In the genomic region with DNA sequence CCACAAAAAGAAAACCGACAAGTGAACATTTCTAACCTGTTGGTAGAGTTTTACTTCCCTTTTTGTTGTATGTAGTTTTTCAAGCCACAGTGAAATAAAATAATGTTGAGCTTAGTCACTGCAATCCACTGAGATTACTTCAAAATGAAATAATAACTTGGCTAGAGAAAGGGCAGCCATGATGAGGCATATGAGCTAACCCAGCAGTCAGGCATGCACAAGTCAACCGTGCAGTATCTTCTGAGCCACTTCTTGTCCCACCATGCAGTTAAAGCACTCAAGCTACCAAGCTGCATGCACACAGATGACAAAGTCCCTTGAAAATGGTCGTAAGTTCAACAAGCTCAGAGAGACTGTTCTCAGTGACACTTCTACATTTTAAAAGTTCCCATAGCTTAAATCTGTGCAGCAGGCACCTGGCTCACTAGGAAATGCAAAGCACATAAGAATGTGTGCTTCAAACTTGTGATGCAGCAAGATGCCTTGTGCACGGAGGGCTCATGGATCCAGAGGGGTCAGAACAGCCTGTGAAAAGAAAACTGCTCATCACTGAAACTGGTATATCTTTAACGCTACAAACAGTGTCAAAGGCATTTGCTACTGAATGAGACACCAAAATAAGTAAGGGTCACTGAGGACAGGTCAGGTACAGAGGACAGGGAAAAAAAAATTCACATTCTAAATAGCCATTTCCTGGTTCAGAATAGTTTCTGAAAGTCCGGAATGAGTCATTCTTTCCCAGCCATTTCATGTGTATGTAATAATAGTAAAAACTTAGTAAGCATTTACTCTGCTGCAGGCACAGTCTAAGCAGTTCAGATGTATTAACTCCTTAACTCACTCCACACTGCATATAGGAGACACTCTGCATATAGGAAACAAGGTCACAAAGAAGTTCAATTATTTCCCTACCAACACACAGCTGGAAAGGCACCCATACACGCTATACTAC, we compare ENCODE assay signal across 10 mouse cellular contexts.
DNase-seq lines count a peak whose midpoint lies in the region; ATAC-seq and TF ChIP-seq lines count a peak whose summit lies in the region.
"Had no signal": no experiment of that assay in that cellular context is flagged by ENCODE, and none has a peak within 500 bp of the region (broad histone marks: within the 10 kb centered on the region; RNA-seq: fewer than 3 reads in every experiment).

No protein-coding gene starts in this region.

- peaks cover 98% of the 10 kb centered on the region for H3K79me2 ChIP-seq in macrophage (ENCODE audit: inconsistent target)

- H3K4me3 ChIP-seq in layer of hippocampus, adult 2 months = no peak overlapping the region
- H3K4me3 ChIP-seq in embryonic facial prominence, embryonic 15.5 days (replicated peaks) = no peak overlapping the region
- H3K4me3 ChIP-seq in macrophage (ENCODE audit: inconsistent target) = no peak overlapping the region
- no peak overlapping the region for H3K4me3 ChIP-seq in forebrain, embryonic 10.5 days
- H3K4me3 ChIP-seq in hindbrain, embryonic 16.5 days (ENCODE audit: low read length) = no peak overlapping the region
- H3K4me3 ChIP-seq: erythroblast, embryonic 14.5 days; neural tube, embryonic 13.5 days had no signal

- no peak for TF ChIP-seq CTCF in layer of hippocampus, adult 2 months (conservative IDR thresholded peaks at IDR 0.05)

- no peaks in the 10 kb centered on the region for H3K36me3 ChIP-seq in embryonic facial prominence, embryonic 15.5 days
- H3K36me3 ChIP-seq in macrophage (ENCODE audit: inconsistent target) = no peaks in the 10 kb centered on the region
- H3K36me3 ChIP-seq in forebrain, embryonic 10.5 days (replicated peaks) = peaks cover 9% of the 10 kb centered on the region
- no peaks in the 10 kb centered on the region for H3K36me3 ChIP-seq in hindbrain, embryonic 16.5 days (ENCODE audit: control insufficient read depth, insufficient read depth, low read length)
- H3K36me3 ChIP-seq: neural tube, embryonic 13.5 days had no signal

- WGBS in embryonic facial prominence, embryonic 15.5 days = 63% methylated on average over 7 of the region's 7 CpGs
- 67% methylated on average over 7 of the region's 7 CpGs for WGBS in macrophage (ENCODE audit: missing documents)
- WGBS in forebrain, embryonic 10.5 days = 87% methylated on average over 7 of the region's 7 CpGs
- whole genome bisulfite sequencing in hindbrain, embryonic 16.5 days = 83% methylated on average over 7 of the region's 7 CpGs

- H3K4me1 ChIP-seq in embryonic facial prominence, embryonic 15.5 days = peaks cover 17% of the 10 kb centered on the region
- 0 out of 2 replicates have a peak, but pooled peaks cover 5% of the 10 kb centered on the region for H3K4me1 ChIP-seq in forebrain, embryonic 10.5 days
- peaks cover 4% of the 10 kb centered on the region; the same call in 1 of the 2 replicates for H3K4me1 ChIP-seq in hindbrain, embryonic 16.5 days (ENCODE audit: control insufficient read depth, insufficient read depth, low read depth, low read length)

- ATAC-seq in embryonic facial prominence, embryonic 15.5 days (ENCODE audit: insufficient number of reproducible peaks, low FRiP score, low TSS enrichment, low read depth) = peak; percentile 43; the same call in 1 of the 2 replicates
- ATAC-seq in hindbrain, embryonic 16.5 days = no peak

- no peak overlapping the region for H3K4me2 ChIP-seq in embryonic facial prominence, embryonic 15.5 days (replicated peaks)
- H3K4me2 ChIP-seq in hindbrain, embryonic 16.5 days (ENCODE audit: low read length) = no peak overlapping the region
- H3K4me2 ChIP-seq: neural tube, embryonic 13.5 days had no signal

- H3K27ac ChIP-seq in layer of hippocampus, adult 2 months = peak overlapping the region; percentile 1; the same call in 1 of the 2 replicates
- no peak overlapping the region; the same call in 1 of the 2 replicates for H3K27ac ChIP-seq in embryonic facial prominence, embryonic 15.5 days (replicated peaks)
- peak overlapping the region; percentile 66 for H3K27ac ChIP-seq in macrophage
- no peak overlapping the region for H3K27ac ChIP-seq in forebrain, embryonic 10.5 days
- no peak overlapping the region for H3K27ac ChIP-seq in hindbrain, embryonic 16.5 days (ENCODE audit: low read depth, low read length)
- H3K27ac ChIP-seq: neural tube, embryonic 13.5 days had no signal

- DNase-seq in adrenal gland, adult 2 months = peak; percentile 21
- no peak for DNase-seq in adrenal gland, postnatal 25 days
- no peak for DNase-seq in layer of hippocampus, adult 2 months (ENCODE audit: low spot score in 2 of 2)
- DNase-seq in layer of hippocampus, postnatal 14 days (ENCODE audit: low spot score in 2 of 2) = no peak
- no peak for DNase-seq in forebrain, embryonic 10.5 days (ENCODE audit: extremely low spot score, low spot score)

- no peaks in the 10 kb centered on the region for H3K9me3 ChIP-seq in embryonic facial prominence, embryonic 15.5 days (replicated peaks)
- H3K9me3 ChIP-seq in forebrain, embryonic 10.5 days = no peaks in the 10 kb centered on the region
- no peaks in the 10 kb centered on the region for H3K9me3 ChIP-seq in hindbrain, embryonic 16.5 days (ENCODE audit: control insufficient read depth, low read length)
- H3K9me3 ChIP-seq: neural tube, embryonic 13.5 days had no signal

- H3K27me3 ChIP-seq in embryonic facial prominence, embryonic 15.5 days = no peaks in the 10 kb centered on the region
- no peaks in the 10 kb centered on the region for H3K27me3 ChIP-seq in forebrain, embryonic 10.5 days (ENCODE audit: poor library complexity, severe bottlenecking)
- H3K27me3 ChIP-seq in hindbrain, embryonic 16.5 days (replicated peaks; ENCODE audit: control insufficient read depth, insufficient read depth, low read length) = no peaks in the 10 kb centered on the region
- H3K27me3 ChIP-seq: neural tube, embryonic 13.5 days had no signal

- H3K9ac ChIP-seq in embryonic facial prominence, embryonic 15.5 days = no peak overlapping the region
- no peak overlapping the region for H3K9ac ChIP-seq in hindbrain, embryonic 16.5 days (ENCODE audit: low read depth, low read length)
- H3K9ac ChIP-seq: neural tube, embryonic 13.5 days had no signal

Comparison
In these comparisons a context has a peak if more than half of its experiments do, and no peak if none do; other contexts are left out.
1. H3K27ac ChIP-seq: peak in layer of hippocampus, adult 2 months (single experiment) and macrophage (single experiment); none in embryonic facial prominence, embryonic 15.5 days (single experiment), forebrain, embryonic 10.5 days (single experiment) and hindbrain, embryonic 16.5 days (single experiment).